In the genomic region with DNA sequence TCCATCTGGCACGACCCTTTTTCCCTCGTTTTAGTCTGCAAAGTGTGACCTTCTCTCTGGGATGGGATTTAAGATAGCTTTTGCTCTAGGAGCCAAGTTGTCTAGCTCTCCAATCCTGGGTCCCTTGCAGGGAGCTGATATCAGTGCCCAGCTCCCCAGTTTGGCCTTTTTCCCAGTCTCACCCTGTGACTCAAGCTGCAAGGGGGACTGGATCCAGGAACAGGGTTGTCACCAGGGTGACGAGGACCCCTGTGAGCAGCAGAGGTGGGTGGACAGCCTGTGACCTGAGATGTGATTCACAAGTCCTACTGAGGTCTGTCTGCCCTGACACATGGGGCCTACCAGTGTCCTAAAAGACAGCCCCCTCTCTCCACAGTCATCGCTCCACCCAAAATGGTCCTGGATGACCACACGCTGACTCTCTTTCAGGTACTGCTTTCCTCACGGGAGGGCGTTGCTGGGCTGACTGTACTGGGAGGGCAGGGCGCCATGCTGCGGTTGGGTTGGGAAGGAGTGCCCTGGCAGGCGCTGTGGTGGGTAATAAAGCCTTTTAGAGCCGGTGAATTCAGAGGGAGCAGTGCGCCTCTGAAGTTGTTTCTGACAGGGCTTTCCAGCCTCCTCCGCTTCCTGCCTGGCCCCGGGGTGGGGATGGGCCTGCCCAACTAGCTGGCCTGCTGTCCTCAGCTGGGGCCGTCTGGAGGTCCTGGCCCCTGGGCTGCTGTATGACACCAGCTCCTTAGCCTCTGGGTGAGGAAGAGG, we compare ENCODE assay signal across 1 mouse cellular context.
TF ChIP-seq lines count a peak whose summit lies in the region.

No protein-coding gene starts in this region.

TF ChIP-seq in ES-E14, 5 proteins besides CTCF, POLR2A, EP300 and RAD21:
- TF ChIP-seq MAFK (IDR thresholded peaks at IDR 0.05; ENCODE audit: insufficient read depth, low read depth, low read length) (no peak), CHD2 (IDR thresholded peaks at IDR 0.05; ENCODE audit: low read depth, low read length) (no peak), ZC3H11A (IDR thresholded peaks at IDR 0.05; ENCODE audit: borderline replicate concordance, low read depth, low read length) (no peak), HCFC1 (IDR thresholded peaks at IDR 0.05; ENCODE audit: borderline replicate concordance, insufficient read depth, low read length) (no peak), ZNF384 (IDR thresholded peaks at IDR 0.05; ENCODE audit: low read depth, low read length) (no peak)
